Mouse (Mus musculus): ENCODE results near the gene Slain2.
"Not testable (repeated sequence)": the region's sequence is repeated elsewhere in the genome, so short reads cannot be mapped to it uniquely, and the experiment has no call there.

Gene Slain2

GRCm38 (mm10) chr5:72940906-72941432, 26.9 kb downstream of the Slain2 start:
- DNase-seq (ENCODE audit: extremely low read depth, insufficient read length, low spot score) = no peak

GRCm38 (mm10) chr5:72948136-72948535, 34.0 kb downstream of the Slain2 start:
- no peak for DNase-seq (ENCODE audit: extremely low read depth, insufficient read length, low spot score)

- DNase-seq (ENCODE audit: extremely low read depth, insufficient read length, low spot score) = no peak
Observed at GRCm38 (mm10) chr5:72950252-72950651, 36.1 kb downstream of the Slain2 start.

- DNase-seq (ENCODE audit: extremely low read depth, insufficient read length, low spot score) = no peak
Observed at GRCm38 (mm10) chr5:72953996-72954604, 40.0 kb downstream of the Slain2 start.

- DNase-seq (ENCODE audit: extremely low read depth, insufficient read length, low spot score) = no peak
Observed at GRCm38 (mm10) chr5:72957281-72957680, 43.2 kb downstream of the Slain2 start.

GRCm38 (mm10) chr5:72960096-72960495, 46.0 kb downstream of the Slain2 start:
- no peak for DNase-seq (ENCODE audit: extremely low read depth, insufficient read length, low spot score)

GRCm38 (mm10) chr5:72965706-72966105, 51.6 kb downstream of the Slain2 start:
- no peak for DNase-seq (ENCODE audit: extremely low read depth, insufficient read length, low spot score)

GRCm38 (mm10) chr5:72972435-72972834, 58.3 kb downstream of the Slain2 start:
- DNase-seq (ENCODE audit: extremely low read depth, insufficient read length, low spot score) = no peak

- no peak for DNase-seq (ENCODE audit: extremely low read depth, insufficient read length, low spot score)
Observed at GRCm38 (mm10) chr5:72972934-72973333, 58.8 kb downstream of the Slain2 start.

GRCm38 (mm10) chr5:72974602-72975001, 60.5 kb downstream of the Slain2 start, which contains the start of gene Gm10135:
Gm10135 (minus strand) TSS chr5:72974702.
- no peak for DNase-seq (ENCODE audit: extremely low read depth, insufficient read length, low spot score)

GRCm38 (mm10) chr5:72975996-72976395, 61.9 kb downstream of the Slain2 start:
- no peak for DNase-seq (ENCODE audit: extremely low read depth, insufficient read length, low spot score)

- no peak for DNase-seq (ENCODE audit: extremely low read depth, insufficient read length, low spot score)
Observed at GRCm38 (mm10) chr5:72976539-72976938, 62.4 kb downstream of the Slain2 start.

- DNase-seq (ENCODE audit: extremely low read depth, insufficient read length, low spot score) = peak; percentile 20
Observed at GRCm38 (mm10) chr5:72984091-72984490, 70.0 kb downstream of the Slain2 start.

GRCm38 (mm10) chr5:72987786-72988185, 73.7 kb downstream of the Slain2 start:
- DNase-seq (ENCODE audit: extremely low read depth, insufficient read length, low spot score) = no peak

- no peak for DNase-seq (ENCODE audit: extremely low read depth, insufficient read length, low spot score)
Observed at GRCm38 (mm10) chr5:72989756-72990155, 75.7 kb downstream of the Slain2 start.

- DNase-seq (ENCODE audit: extremely low read depth, insufficient read length, low spot score) = no peak
Observed at GRCm38 (mm10) chr5:72992474-72992873, 78.4 kb downstream of the Slain2 start.

- DNase-seq (ENCODE audit: extremely low read depth, insufficient read length, low spot score) = no peak
Observed at GRCm38 (mm10) chr5:72994424-72994823, 80.3 kb downstream of the Slain2 start.

GRCm38 (mm10) chr5:72994928-72995327, 80.8 kb downstream of the Slain2 start:
- no peak for DNase-seq (ENCODE audit: extremely low read depth, insufficient read length, low spot score)

GRCm38 (mm10) chr5:72995379-72995778, 81.3 kb downstream of the Slain2 start:
- no peak for DNase-seq (ENCODE audit: extremely low read depth, insufficient read length, low spot score)

GRCm38 (mm10) chr5:72998546-72998945, 84.4 kb downstream of the Slain2 start:
- not testable (repeated sequence) for DNase-seq (ENCODE audit: extremely low read depth, insufficient read length, low spot score)

GRCm38 (mm10) chr5:73004046-73004445, 89.9 kb downstream of the Slain2 start:
- DNase-seq (ENCODE audit: extremely low read depth, insufficient read length, low spot score) = no peak

- DNase-seq (ENCODE audit: extremely low read depth, insufficient read length, low spot score) = peak; percentile 8
Observed at GRCm38 (mm10) chr5:73006784-73007581, 92.9 kb downstream of the Slain2 start, which contains the start of gene Slc10a4. Slc10a4 (plus strand) TSS chr5:73006883.
